Mouse (Mus musculus) hindbrain, postnatal 0 days (tissue): ENCODE measurements around the gene Ccn1. TPM values are rescaled to one million over a fixed set of nuclear protein-coding genes. Genes with fewer than 3 reads are reported as not detected.

Source experiments
- ATAC-seq: fragments of 200-750 bp; cut with Nextera tagmentation; 2 replicates; pipeline ENCODE4 v1.8.0; 2017; ENCODE audit warnings: mild to moderate bottlenecking, moderate TSS enrichment, moderate library complexity
- DNase-seq: peaks from one replicate; pipeline ENCODE4 v3.0.0-alpha.2; 2015; ENCODE audit warnings: low spot score
- H3K27ac ChIP-seq: fragments of 300-500 bp; sonication (generic); 2 replicates; pipeline ENCODE4 v1.5.1; 2014; ENCODE audit warnings: mild to moderate bottlenecking
- H3K27me3 ChIP-seq: fragments of 300-500 bp; sonication (generic); 2 replicates; pipeline ENCODE4 v1.6.1; 2014; ENCODE audit warnings: low read length, mixed read lengths; ENCODE audit not compliant: insufficient read depth
- H3K36me3 ChIP-seq: fragments of 300-500 bp; sonication (generic); 2 replicates; pipeline ENCODE4 v1.6.1; 2014; ENCODE audit warnings: low read length, mixed read lengths; ENCODE audit not compliant: insufficient read depth
- H3K4me1 ChIP-seq: fragments of 300-500 bp; sonication (generic); 2 replicates; pipeline ENCODE4 v1.6.1; 2014; ENCODE audit warnings: antibody characterized with exemption, low read length, mixed read lengths; ENCODE audit not compliant: insufficient read depth
- H3K4me2 ChIP-seq: fragments of 300-500 bp; sonication (generic); 2 replicates; pipeline ENCODE4 v1.6.1; 2014; ENCODE audit warnings: low read depth, mild to moderate bottlenecking, low read length, moderate library complexity, mixed read lengths
- H3K4me3 ChIP-seq: fragments of 300-500 bp; sonication (generic); 2 replicates; pipeline ENCODE4 v1.5.1; 2014; ENCODE audit warnings: low read length
- H3K9ac ChIP-seq: fragments of 300-500 bp; sonication (generic); replicated peaks from 2 replicates; pipeline ENCODE4 v1.6.1; 2014; ENCODE audit warnings: mild to moderate bottlenecking, low read length, moderate library complexity, mixed read lengths
- H3K9me3 ChIP-seq: fragments of 300-500 bp; sonication (generic); 2 replicates; pipeline ENCODE4 v1.6.1; 2016; ENCODE audit warnings: low read length, mixed read lengths
- CTCF ChIP-seq: IDR thresholded peaks from 2 replicates; pipeline ENCODE4 v1.5.1; 2016; ENCODE audit warnings: antibody characterized with exemption, control low read depth, low read depth
- WGBS: fragments of 180-500 bp; shearing (Covaris S2); extraction: QIAGEN DNeasy Blood & Tissue Kit; methylation state at CpG from one replicate; pipeline ENCODE4 v1.1.7; 2014; 5-methylcytosine and 5-hydroxymethylcytosine counted together
- polyA plus RNA-seq: library from polyadenylated mRNA; unstranded; fragments of >200 nt; fragmentation: Nextera tagmentation; extraction: Ambion mirVana; gene quantifications from 2 replicates; pipeline ENCODE4 v1.2.1, GENCODE M21; 2015
- total RNA-seq: library from RNA; depleted of rRNA; stranded (reverse); fragments of >200 nt; gene quantifications from 2 replicates; pipeline ENCODE4 v1.2.3, GENCODE M21; 2014

Ccn1 gene
- total and polyA plus RNA-seq, 2 experiments from 2014 or later, result 2.9 to 10.1 TPM

DNA sequence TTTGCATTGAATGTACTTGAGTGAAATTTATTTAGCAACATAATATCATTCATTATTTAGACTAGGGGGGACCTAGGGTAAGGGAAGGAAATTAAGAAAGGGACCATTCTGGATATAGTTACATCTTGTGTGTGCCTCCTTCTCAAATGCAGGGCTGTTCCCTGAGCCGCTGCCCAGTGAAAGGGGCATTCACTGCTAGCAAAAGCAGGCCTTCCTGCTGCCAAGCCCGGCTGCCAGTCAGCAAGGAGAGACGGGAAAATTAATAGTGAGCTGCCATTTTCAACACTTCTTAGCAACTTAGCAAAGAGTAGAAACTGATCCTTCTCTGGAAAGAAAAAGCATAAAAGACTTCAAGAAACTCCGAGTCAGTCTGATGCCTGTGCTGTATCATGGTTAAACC, 34.4 kb upstream of the Ccn1 start:
- Histone ChIP-seq H3K4me1 (0 out of 2 replicates have a peak, but pooled peaks cover 4% of the 10 kb centered on the region), H3K4me2 (no peak overlapping the region), H3K4me3 (no peak overlapping the region), H3K9ac (no peak overlapping the region), H3K36me3 (no peaks in the 10 kb centered on the region), H3K27me3 (no peaks in the 10 kb centered on the region), H3K27ac (0 out of 2 replicates have a peak overlapping the region, but pooled peaks have one; percentile 26), H3K9me3 (no peaks in the 10 kb centered on the region)
- DNase-seq, result peak; percentile 20
- TF ChIP-seq CTCF, result no peak
- 45% methylated on average over 4 of the region's 4 CpGs for WGBS
- no peak for ATAC-seq

DNA sequence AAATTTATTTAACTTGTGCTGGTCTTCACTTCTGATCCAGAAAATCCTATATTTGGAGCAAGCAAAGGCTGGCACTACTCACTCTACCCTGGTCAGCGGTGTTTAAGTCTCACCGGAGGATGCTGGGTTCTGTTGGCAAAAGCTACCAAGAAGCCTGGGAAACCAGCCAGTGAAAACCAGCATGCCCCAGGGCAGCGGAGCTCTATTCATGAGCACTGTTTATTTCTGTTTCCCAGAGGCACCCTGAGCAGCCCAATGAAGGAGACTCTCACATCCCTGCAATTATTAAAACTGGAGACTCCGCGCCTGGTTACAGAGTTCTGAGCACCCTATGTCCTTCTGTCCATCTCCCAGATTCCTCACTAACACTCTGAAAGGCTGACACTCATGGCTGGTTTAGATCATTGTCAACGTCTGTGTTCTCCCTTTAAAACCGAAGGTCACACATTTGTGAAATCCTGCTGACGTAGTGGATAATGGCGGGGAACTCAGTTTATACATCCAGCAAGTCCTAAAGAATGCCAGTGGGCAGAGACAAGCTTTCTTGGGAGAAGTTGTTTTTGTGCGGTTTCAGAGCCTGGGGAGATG, 31.7 kb upstream of the Ccn1 start:
- Histone ChIP-seq H3K9me3 (no peaks in the 10 kb centered on the region), H3K4me1 (0 out of 2 replicates have a peak, but pooled peaks cover 4% of the 10 kb centered on the region), H3K27me3 (no peaks in the 10 kb centered on the region), H3K27ac (peak overlapping the region; percentile 73), H3K9ac (0 out of 2 replicates have a peak overlapping the region, but pooled peaks have one; percentile 24), H3K36me3 (no peaks in the 10 kb centered on the region), H3K4me2 (peak overlapping the region; percentile 39; the same call in 1 of the 2 replicates), H3K4me3 (no peak overlapping the region)
- no peak for TF ChIP-seq CTCF
- 34% methylated on average over 10 of the region's 10 CpGs for WGBS
- DNase-seq, result peak; percentile 84
- peak; percentile 83 for ATAC-seq

DNA sequence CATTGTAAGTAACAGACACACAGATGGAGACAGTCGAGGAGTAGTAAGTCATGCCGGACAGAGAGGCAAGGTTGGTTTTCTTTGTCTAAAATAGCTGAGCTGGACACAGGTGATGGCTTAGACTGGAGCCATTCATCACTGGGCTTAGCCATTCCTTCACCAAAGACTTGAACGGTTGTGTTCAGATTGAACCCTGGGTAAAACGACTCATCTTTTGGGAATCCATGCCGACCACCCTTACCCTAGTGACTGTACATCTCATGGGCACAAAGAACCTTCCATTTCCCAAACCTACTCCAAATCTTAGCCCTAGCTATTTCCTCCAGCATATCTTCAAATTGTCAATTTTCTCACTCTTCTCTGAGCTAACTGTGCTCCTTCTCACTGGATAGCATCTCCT, 30.9 kb upstream of the Ccn1 start:
- 0 out of 2 replicates have a peak, but pooled peaks cover 4% of the 10 kb centered on the region for H3K4me1 ChIP-seq
- H3K9me3 ChIP-seq, result no peaks in the 10 kb centered on the region
- H3K36me3 ChIP-seq, result no peaks in the 10 kb centered on the region
- no peak overlapping the region for H3K27ac ChIP-seq
- DNase-seq (no peak), ATAC-seq (no peak)
- H3K27me3 ChIP-seq, result no peaks in the 10 kb centered on the region
- no peak overlapping the region for H3K4me2 ChIP-seq
- H3K4me3 ChIP-seq, result no peak overlapping the region
- H3K9ac ChIP-seq, result no peak overlapping the region
- TF ChIP-seq CTCF, result no peak
- WGBS, result 94% methylated on average over 5 of the region's 5 CpGs

DNA sequence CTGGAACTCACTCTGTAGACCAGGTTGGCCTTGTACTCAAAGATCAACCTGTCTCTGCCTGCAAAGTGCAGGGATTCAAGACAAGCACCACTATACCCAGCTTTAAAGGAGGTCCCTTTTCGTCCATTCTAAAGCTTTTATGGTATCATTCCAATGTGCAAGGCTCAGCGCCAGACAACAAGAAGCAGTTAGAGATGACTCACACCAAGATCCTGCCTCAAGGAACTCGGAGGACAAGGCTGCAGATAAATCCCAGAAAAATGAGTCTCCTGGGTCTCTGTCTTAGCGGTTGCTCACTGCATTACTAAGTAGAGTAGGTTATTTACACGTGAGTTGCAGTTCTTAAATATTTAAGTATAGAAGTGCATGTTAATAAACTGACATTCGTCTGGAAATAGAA, 26.4 kb upstream of the Ccn1 start:
- no peaks in the 10 kb centered on the region for H3K9me3 ChIP-seq
- H3K27me3 ChIP-seq, result no peaks in the 10 kb centered on the region
- no peak overlapping the region for H3K4me3 ChIP-seq
- 0 out of 2 replicates have a peak, but pooled peaks cover 4% of the 10 kb centered on the region for H3K4me1 ChIP-seq
- no peak for DNase-seq
- H3K27ac ChIP-seq, result no peak overlapping the region
- TF ChIP-seq CTCF, result no peak
- no peak for ATAC-seq
- no peaks in the 10 kb centered on the region for H3K36me3 ChIP-seq
- no peak overlapping the region for H3K9ac ChIP-seq
- no peak overlapping the region for H3K4me2 ChIP-seq
- 78% methylated on average over 6 of the region's 6 CpGs for WGBS

DNA sequence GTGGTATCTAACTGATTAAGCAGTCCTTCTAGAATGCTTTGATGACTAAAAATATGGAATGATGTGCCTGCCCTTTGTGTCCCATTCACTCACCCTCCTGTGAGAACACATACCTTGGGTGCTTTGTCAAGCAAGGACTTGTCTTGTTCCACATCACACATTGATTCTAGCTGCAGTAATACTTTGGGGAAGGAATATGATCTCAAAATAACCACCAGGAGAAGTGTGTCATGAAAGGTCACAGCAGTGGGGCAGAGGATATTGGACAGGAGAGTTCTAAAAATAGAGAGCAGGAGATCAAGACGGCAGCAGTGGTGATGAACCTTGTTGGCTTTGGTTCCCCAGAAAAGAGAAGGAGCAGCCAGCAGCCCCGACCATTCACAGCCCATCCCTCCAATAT, 25.0 kb upstream of the Ccn1 start:
- Histone ChIP-seq H3K36me3 (no peaks in the 10 kb centered on the region), H3K4me3 (no peak overlapping the region), H3K9me3 (no peaks in the 10 kb centered on the region), H3K9ac (no peak overlapping the region), H3K4me1 (no peaks in the 10 kb centered on the region), H3K27me3 (no peaks in the 10 kb centered on the region), H3K4me2 (no peak overlapping the region), H3K27ac (no peak overlapping the region)
- 77% methylated on average over 2 of the region's 2 CpGs for WGBS
- TF ChIP-seq CTCF, result no peak
- ATAC-seq (no peak), DNase-seq (no peak)

DNA sequence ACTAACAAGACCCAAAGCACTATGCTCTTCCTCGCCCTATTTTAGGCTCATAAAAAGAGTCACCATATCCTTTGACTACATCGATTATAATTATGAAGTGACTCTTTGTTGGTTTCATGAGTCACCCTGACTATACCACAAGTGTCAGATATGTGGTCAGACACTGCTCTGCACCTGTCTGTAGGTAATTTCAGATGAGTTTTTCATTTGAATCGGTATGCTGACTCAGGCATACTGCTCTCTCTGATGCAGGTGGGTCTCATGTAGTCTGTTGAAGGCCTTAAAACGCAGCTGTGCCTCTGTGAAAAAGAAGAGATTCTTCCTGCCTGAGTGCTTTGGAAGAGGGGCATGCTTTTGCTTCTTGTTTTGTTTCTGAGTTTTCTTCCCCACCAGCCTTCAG, 16.6 kb upstream of the Ccn1 start:
- Histone ChIP-seq H3K27me3 (no peaks in the 10 kb centered on the region), H3K9me3 (no peaks in the 10 kb centered on the region), H3K9ac (no peak overlapping the region), H3K36me3 (no peaks in the 10 kb centered on the region), H3K27ac (no peak overlapping the region), H3K4me2 (no peak overlapping the region), H3K4me1 (no peaks in the 10 kb centered on the region), H3K4me3 (no peak overlapping the region)
- DNase-seq (no peak), ATAC-seq (no peak)
- no peak for TF ChIP-seq CTCF
- 87% methylated on average over 4 of the region's 4 CpGs for whole genome bisulfite sequencing

DNA sequence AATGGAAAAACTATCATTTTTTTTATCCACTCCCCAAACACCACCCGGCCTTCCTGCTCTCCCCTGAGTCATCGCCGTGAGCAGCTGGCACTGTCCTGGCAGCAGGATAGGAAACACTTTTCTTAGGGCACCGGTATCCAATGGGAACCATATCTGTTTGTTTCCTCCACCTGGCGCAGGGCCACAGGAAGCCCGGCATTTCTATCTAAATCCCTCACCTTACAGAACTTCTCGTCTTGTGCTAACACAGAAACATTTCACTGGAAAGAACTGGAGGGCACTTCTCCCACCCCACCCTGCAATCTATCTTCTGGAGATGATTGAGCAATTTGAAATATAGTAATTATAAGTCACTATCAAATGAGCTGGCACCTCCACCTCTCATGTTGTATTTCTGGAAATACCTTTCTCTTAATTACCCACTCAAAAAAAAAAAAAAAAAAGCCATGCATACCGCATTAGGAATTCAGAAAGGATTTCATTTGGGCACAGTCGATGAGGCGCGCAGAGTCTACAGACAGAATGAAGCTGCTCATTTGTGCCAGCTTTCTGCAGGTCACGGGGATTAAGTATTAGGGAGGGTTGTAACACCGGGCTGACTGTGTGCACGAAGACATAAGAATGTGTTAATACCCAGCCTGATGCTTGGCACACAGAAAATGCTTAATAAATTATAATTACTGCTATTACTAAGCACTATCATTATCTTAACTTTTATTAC, 7.4 kb upstream of the Ccn1 start:
- Histone ChIP-seq H3K4me1 (peaks cover 16% of the 10 kb centered on the region), H3K27ac (no peak overlapping the region), H3K9ac (no peak overlapping the region), H3K4me2 (no peak overlapping the region), H3K36me3 (no peaks in the 10 kb centered on the region), H3K9me3 (no peaks in the 10 kb centered on the region), H3K27me3 (no peaks in the 10 kb centered on the region), H3K4me3 (no peak overlapping the region)
- DNase-seq, result no peak
- no peak for ATAC-seq
- TF ChIP-seq CTCF, result no peak
- 34% methylated on average over 14 of the region's 14 CpGs for WGBS
